Mouse (Mus musculus): ENCODE measurements at regions not wholly inside any gene's neighbourhood (a gene's known extent, or its start where the extent isn't known, plus 50 kb on each side); places are given as distances from the start of the nearest gene placed in this dataset.

DNA sequence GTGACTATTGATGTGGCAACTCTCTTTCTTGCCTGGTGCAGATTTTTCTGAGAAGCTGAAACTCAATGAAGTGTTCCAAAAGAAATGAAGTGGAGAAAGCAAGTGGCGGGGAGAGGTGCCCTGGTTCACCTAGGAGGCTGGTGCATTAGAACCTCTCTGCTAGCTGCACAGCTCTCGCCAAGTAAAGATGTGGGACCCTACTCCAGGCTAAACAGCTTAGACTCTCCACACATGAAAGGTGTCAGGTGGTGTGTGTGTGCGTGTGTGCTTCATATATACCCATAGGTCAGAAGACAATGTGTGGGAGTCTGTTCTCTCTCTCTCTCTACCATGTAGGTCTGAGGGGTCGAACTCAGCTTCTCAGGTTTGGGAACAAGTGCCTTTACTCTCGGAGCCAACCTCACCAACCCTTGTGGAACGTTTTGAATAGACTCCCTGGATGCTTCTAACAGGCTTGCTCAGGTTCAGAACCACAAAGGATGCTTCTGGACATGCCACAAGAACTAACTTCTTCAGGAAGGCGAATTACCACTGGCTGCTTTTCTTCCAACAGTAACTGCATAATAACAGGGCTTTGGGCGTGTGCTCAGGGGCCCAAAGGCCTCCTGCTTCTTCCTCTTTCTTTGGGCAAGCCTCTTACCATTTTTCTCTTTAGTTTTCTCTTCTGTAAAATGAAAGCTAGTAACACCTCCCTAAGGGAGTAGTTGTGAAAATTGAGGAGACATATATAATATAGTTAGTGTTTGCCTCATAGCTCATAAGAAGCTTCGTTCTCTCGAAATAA, 65.6 kb upstream of the Lipc start:
- H3K27me3 ChIP-seq (replicated peaks; ENCODE audit: control insufficient read depth, insufficient read depth, low read length): no peaks in the 10 kb centered on the region
- H3K4me3 ChIP-seq (replicated peaks; ENCODE audit: low read length): no peak overlapping the region
- no peak overlapping the region for H3K4me2 ChIP-seq (ENCODE audit: low read length)
- H3K9me3 ChIP-seq (ENCODE audit: control insufficient read depth, low read length): no peaks in the 10 kb centered on the region
- peaks cover 5% of the 10 kb centered on the region; the same call in 1 of the 2 replicates for H3K4me1 ChIP-seq (replicated peaks; ENCODE audit: control insufficient read depth, insufficient read depth, low read length)
- H3K27ac ChIP-seq (ENCODE audit: low read length): no peak overlapping the region
- H3K9ac ChIP-seq (replicated peaks; ENCODE audit: low read depth, low read length): no peak overlapping the region
- 67% methylated on average over 10 of the region's 10 CpGs for WGBS
- H3K36me3 ChIP-seq (ENCODE audit: control insufficient read depth, insufficient read depth): no peaks in the 10 kb centered on the region
- ATAC-seq: no peak

GRCm38 (mm10) chr9:71015942-71016341, 63.9 kb upstream of the Lipc start:
- Histone ChIP-seq H3K4me1 (replicated peaks; ENCODE audit: control insufficient read depth, insufficient read depth, low read length) (peaks cover 5% of the 10 kb centered on the region; the same call in 1 of the 2 replicates), H3K4me2 (ENCODE audit: low read length) (no peak overlapping the region), H3K27me3 (replicated peaks; ENCODE audit: control insufficient read depth, insufficient read depth, low read length) (no peaks in the 10 kb centered on the region), H3K36me3 (ENCODE audit: control insufficient read depth, insufficient read depth) (no peaks in the 10 kb centered on the region), H3K9me3 (ENCODE audit: control insufficient read depth, low read length) (no peaks in the 10 kb centered on the region), H3K27ac (ENCODE audit: low read length) (no peak overlapping the region), H3K4me3 (replicated peaks; ENCODE audit: low read length) (no peak overlapping the region), H3K9ac (replicated peaks; ENCODE audit: low read depth, low read length) (no peak overlapping the region)
- ATAC-seq: no peak
- WGBS: 88% methylated on average over 3 of the region's 3 CpGs

DNA sequence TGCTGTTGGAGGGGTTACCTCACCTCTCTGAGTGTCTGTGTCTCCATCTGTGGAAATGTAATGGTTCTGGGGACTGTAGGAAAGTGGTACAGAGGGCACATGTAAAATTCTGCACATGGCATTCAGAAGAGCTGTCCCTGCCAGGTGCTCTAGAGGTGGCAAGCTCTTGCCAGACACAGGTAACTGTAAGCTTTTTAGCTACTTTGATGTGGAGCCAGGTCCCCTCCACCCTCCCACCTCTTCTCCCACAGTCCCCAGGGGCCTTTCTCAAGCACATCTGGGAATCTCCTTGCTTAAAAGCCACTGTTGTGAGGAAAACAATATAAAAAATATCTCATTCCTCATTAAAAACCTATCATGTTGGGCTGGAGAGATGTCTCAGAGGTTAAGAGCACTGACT, 63.4 kb upstream of the Lipc start:
- no peak for ATAC-seq
- H3K27me3 ChIP-seq (replicated peaks; ENCODE audit: control insufficient read depth, insufficient read depth, low read length): no peaks in the 10 kb centered on the region
- H3K4me3 ChIP-seq (replicated peaks; ENCODE audit: low read length): no peak overlapping the region
- H3K4me2 ChIP-seq (ENCODE audit: low read length): no peak overlapping the region
- H3K36me3 ChIP-seq (ENCODE audit: control insufficient read depth, insufficient read depth): no peaks in the 10 kb centered on the region
- no peak overlapping the region for H3K27ac ChIP-seq (ENCODE audit: low read length)
- no peaks in the 10 kb centered on the region for H3K9me3 ChIP-seq (ENCODE audit: control insufficient read depth, low read length)
- peaks cover 5% of the 10 kb centered on the region; the same call in 1 of the 2 replicates for H3K4me1 ChIP-seq (replicated peaks; ENCODE audit: control insufficient read depth, insufficient read depth, low read length)
- no peak overlapping the region for H3K9ac ChIP-seq (replicated peaks; ENCODE audit: low read depth, low read length)

- no peaks in the 10 kb centered on the region for H3K36me3 ChIP-seq (ENCODE audit: control insufficient read depth, insufficient read depth)
- WGBS: 64% methylated on average over 1 of the region's 1 CpGs
- H3K4me3 ChIP-seq (replicated peaks; ENCODE audit: low read length): no peak overlapping the region
- H3K27ac ChIP-seq (ENCODE audit: low read length): no peak overlapping the region
- H3K27me3 ChIP-seq (replicated peaks; ENCODE audit: control insufficient read depth, insufficient read depth, low read length): no peaks in the 10 kb centered on the region
- H3K4me1 ChIP-seq (replicated peaks; ENCODE audit: control insufficient read depth, insufficient read depth, low read length): no peaks in the 10 kb centered on the region
- peak; percentile 49; the same call in 1 of the 2 replicates for ATAC-seq
- H3K4me2 ChIP-seq (ENCODE audit: low read length): no peak overlapping the region
- H3K9ac ChIP-seq (replicated peaks; ENCODE audit: low read depth, low read length): no peak overlapping the region
- no peaks in the 10 kb centered on the region for H3K9me3 ChIP-seq (ENCODE audit: control insufficient read depth, low read length)
Observed at GRCm38 (mm10) chr9:71012399-71012798, 60.4 kb upstream of the Lipc start.

GRCm38 (mm10) chr9:71004631-71005030, 52.6 kb upstream of the Lipc start:
- Histone ChIP-seq H3K27me3 (replicated peaks; ENCODE audit: control insufficient read depth, insufficient read depth, low read length) (no peaks in the 10 kb centered on the region), H3K9me3 (ENCODE audit: control insufficient read depth, low read length) (no peaks in the 10 kb centered on the region), H3K4me3 (replicated peaks; ENCODE audit: low read length) (no peak overlapping the region), H3K27ac (ENCODE audit: low read length) (no peak overlapping the region), H3K9ac (replicated peaks; ENCODE audit: low read depth, low read length) (no peak overlapping the region), H3K36me3 (ENCODE audit: control insufficient read depth, insufficient read depth) (no peaks in the 10 kb centered on the region), H3K4me1 (replicated peaks; ENCODE audit: control insufficient read depth, insufficient read depth, low read length) (no peaks in the 10 kb centered on the region), H3K4me2 (ENCODE audit: low read length) (no peak overlapping the region)
- WGBS: 69% methylated on average over 1 of the region's 2 CpGs
- no peak for ATAC-seq

Measured in forebrain, embryonic 16.5 days (tissue).